Mouse (Mus musculus): ENCODE data around the gene Pakap. TPM values are rescaled to one million over a fixed set of nuclear protein-coding genes. Genes with fewer than 3 reads are reported as not detected.

Gene Pakap
- polyA plus RNA-seq, 1 experiment from 2014 or later: 57.5 TPM

GRCm38 (mm10) chr4:57914193-57915190, 346.5 kb downstream of the Pakap start:
- no peak overlapping the region for H3K4me3 ChIP-seq (ENCODE audit: low read length)
- H3K36me3 ChIP-seq (ENCODE audit: control insufficient read depth, insufficient read depth): no peaks in the 10 kb centered on the region
- H3K27ac ChIP-seq (ENCODE audit: low read length): no peak overlapping the region
- no peak overlapping the region for H3K4me2 ChIP-seq (ENCODE audit: low read depth, low read length)
- H3K4me1 ChIP-seq (ENCODE audit: control insufficient read depth, insufficient read depth, low read length): peaks cover 11% of the 10 kb centered on the region
- no peaks in the 10 kb centered on the region for H3K27me3 ChIP-seq (ENCODE audit: control insufficient read depth, insufficient read depth, low read length)
- H3K9ac ChIP-seq (ENCODE audit: low read length): no peak overlapping the region
- WGBS: 72% methylated on average over 9 of the region's 10 CpGs
- ATAC-seq (replicated peaks; ENCODE audit: extremely low read depth, insufficient read depth, low FRiP score): no peak
- 0 out of 2 replicates have a peak, but pooled peaks cover 3% of the 10 kb centered on the region for H3K9me3 ChIP-seq (replicated peaks; ENCODE audit: control insufficient read depth, low read length)

DNA sequence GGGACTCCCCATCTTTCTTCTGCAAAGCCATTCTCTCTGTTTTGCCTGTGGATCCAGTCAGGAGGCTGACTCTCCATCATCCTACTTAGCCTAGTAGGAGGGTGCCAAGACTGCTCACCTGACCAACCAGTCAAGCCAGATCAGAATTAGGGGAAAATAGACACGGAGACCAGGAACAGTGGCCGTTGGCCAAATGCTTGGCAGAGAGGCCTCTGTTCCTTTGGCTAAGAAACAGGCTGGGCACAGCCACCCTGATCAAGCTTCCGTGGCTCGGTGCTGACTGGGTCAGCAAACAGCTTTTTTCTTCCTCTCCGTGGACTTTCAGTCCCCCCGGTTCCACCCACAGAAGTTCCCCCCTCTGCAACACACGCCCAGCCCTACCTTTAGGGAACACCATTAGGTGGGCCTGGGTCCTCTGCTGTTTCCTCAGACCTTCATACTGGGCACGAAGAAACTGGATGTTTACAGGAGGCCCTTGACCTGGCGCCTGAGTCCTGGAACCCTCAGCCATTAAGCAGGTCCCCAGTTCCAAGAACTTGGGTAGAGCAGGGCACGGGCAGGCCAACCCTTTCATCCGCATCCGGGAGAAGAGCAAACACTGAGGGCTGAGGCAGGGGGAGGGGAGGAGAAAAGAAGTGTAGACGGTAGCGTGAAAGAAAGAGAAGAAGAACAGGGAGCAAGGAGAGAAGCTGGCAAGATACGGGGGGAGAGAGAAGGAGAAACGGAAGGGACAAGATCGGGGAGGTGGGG, 347.4 kb downstream of the Pakap start:
- H3K4me2 ChIP-seq (ENCODE audit: low read depth, low read length): peak overlapping the region; percentile 58
- 0 out of 2 replicates have a peak overlapping the region, but pooled peaks have one; percentile 4 for H3K9ac ChIP-seq (ENCODE audit: low read length)
- 0 out of 2 replicates have a peak, but pooled peaks cover 3% of the 10 kb centered on the region for H3K9me3 ChIP-seq (replicated peaks; ENCODE audit: control insufficient read depth, low read length)
- H3K27ac ChIP-seq (ENCODE audit: low read length): no peak overlapping the region
- peak overlapping the region; percentile 25 for H3K4me3 ChIP-seq (ENCODE audit: low read length)
- ATAC-seq (replicated peaks; ENCODE audit: extremely low read depth, insufficient read depth, low FRiP score): no peak; the same call in 1 of the 2 replicates
- H3K27me3 ChIP-seq (ENCODE audit: control insufficient read depth, insufficient read depth, low read length): no peaks in the 10 kb centered on the region
- WGBS: 32% methylated on average over 17 of the region's 17 CpGs
- H3K4me1 ChIP-seq (ENCODE audit: control insufficient read depth, insufficient read depth, low read length): peaks cover 11% of the 10 kb centered on the region
- no peaks in the 10 kb centered on the region for H3K36me3 ChIP-seq (ENCODE audit: control insufficient read depth, insufficient read depth)

GRCm38 (mm10) chr4:57916201-57916661, 348.3 kb downstream of the Pakap start, which contains the start of gene D630039A03Rik:
Gene D630039A03Rik, minus strand, starts transcription at chr4:57916297.
- H3K4me1 ChIP-seq (ENCODE audit: control insufficient read depth, insufficient read depth, low read length): peaks cover 11% of the 10 kb centered on the region
- no peak within 1 kb of the TSS for H3K27ac ChIP-seq (ENCODE audit: low read length)
- WGBS: 6% methylated on average over 9 of the region's 9 CpGs
- H3K9me3 ChIP-seq (replicated peaks; ENCODE audit: control insufficient read depth, low read length): 0 out of 2 replicates have a peak, but pooled peaks cover 3% of the 10 kb centered on the region
- H3K27me3 ChIP-seq (ENCODE audit: control insufficient read depth, insufficient read depth, low read length): no peaks in the 10 kb centered on the region
- no peaks in the 10 kb centered on the region for H3K36me3 ChIP-seq (ENCODE audit: control insufficient read depth, insufficient read depth)
- H3K4me3 ChIP-seq (ENCODE audit: low read length): peak within 1 kb of the TSS; percentile 25
- H3K4me2 ChIP-seq (ENCODE audit: low read depth, low read length): peak within 1 kb of the TSS; percentile 58
- H3K9ac ChIP-seq (ENCODE audit: low read length): 0 out of 2 replicates have a peak within 1 kb of the TSS, but pooled peaks have one; percentile 4
- ATAC-seq (replicated peaks; ENCODE audit: extremely low read depth, insufficient read depth, low FRiP score): no peak

DNA sequence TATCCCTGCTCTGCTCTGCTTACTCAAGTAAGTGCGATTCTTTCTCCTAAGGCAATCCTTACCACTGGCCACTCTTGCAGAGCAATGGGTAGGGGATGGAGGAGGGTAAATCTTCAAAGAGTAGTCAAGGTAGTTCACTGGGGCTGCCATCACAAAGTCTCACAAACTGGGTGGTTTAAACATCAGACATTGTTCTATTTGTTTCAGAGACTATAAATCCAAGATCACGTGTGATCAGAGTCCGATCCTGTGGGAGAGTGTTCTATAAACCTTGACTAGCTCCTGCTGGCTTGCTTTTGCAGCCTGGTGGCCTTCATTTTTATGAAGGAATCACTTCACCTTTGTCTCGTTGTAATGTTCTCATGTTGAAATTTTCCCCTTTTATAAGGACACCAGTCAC, 348.7 kb downstream of the Pakap start:
- no peak overlapping the region; the same call in 1 of the 2 replicates for H3K4me2 ChIP-seq (ENCODE audit: low read depth, low read length)

GRCm38 (mm10) chr4:57919494-57920423, 351.8 kb downstream of the Pakap start:
- WGBS: 34% methylated on average over 8 of the region's 8 CpGs
- Histone ChIP-seq H3K4me2 (ENCODE audit: low read depth, low read length) (no peak overlapping the region), H3K27ac (ENCODE audit: low read length) (no peak overlapping the region), H3K36me3 (ENCODE audit: control insufficient read depth, insufficient read depth) (no peaks in the 10 kb centered on the region), H3K27me3 (ENCODE audit: control insufficient read depth, insufficient read depth, low read length) (no peaks in the 10 kb centered on the region), H3K9me3 (replicated peaks; ENCODE audit: control insufficient read depth, low read length) (no peaks in the 10 kb centered on the region), H3K9ac (ENCODE audit: low read length) (no peak overlapping the region), H3K4me1 (ENCODE audit: control insufficient read depth, insufficient read depth, low read length) (peaks cover 11% of the 10 kb centered on the region), H3K4me3 (ENCODE audit: low read length) (no peak overlapping the region)
- ATAC-seq (replicated peaks; ENCODE audit: extremely low read depth, insufficient read depth, low FRiP score): no peak

More for the DNA sequence above, 348.7 kb downstream of the Pakap start:
- no peak for ATAC-seq (replicated peaks; ENCODE audit: extremely low read depth, insufficient read depth, low FRiP score)
- Histone ChIP-seq H3K36me3 (ENCODE audit: control insufficient read depth, insufficient read depth) (no peaks in the 10 kb centered on the region), H3K9me3 (replicated peaks; ENCODE audit: control insufficient read depth, low read length) (0 out of 2 replicates have a peak, but pooled peaks cover 3% of the 10 kb centered on the region), H3K4me3 (ENCODE audit: low read length) (no peak overlapping the region), H3K27ac (ENCODE audit: low read length) (no peak overlapping the region), H3K4me1 (ENCODE audit: control insufficient read depth, insufficient read depth, low read length) (peaks cover 11% of the 10 kb centered on the region), H3K27me3 (ENCODE audit: control insufficient read depth, insufficient read depth, low read length) (no peaks in the 10 kb centered on the region), H3K9ac (ENCODE audit: low read length) (no peak overlapping the region)
- WGBS: 73% methylated on average over 4 of the region's 4 CpGs

DNA sequence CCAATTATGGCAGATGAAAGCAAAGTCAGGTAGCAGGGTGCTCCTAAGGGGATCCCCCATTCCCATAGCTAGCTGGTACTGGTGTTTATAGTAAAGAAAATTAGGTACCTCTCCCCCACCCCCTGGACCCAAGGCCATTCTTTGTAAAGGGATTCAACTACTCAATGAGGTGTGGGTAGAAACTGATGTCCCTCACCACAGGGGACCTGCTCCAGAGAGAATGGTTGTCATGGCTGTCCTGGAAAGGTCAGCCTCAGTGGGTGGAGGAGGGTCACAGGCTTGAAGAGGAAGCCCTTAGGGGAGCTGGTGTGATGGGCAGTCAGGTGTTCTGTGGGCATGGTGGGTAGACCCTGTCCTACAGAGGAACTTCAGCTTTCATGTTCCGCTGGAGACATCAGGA, 352.5 kb downstream of the Pakap start:
- Histone ChIP-seq H3K4me1 (ENCODE audit: control insufficient read depth, insufficient read depth, low read length) (peaks cover 4% of the 10 kb centered on the region), H3K36me3 (ENCODE audit: control insufficient read depth, insufficient read depth) (no peaks in the 10 kb centered on the region), H3K4me2 (ENCODE audit: low read depth, low read length) (no peak overlapping the region), H3K4me3 (ENCODE audit: low read length) (no peak overlapping the region), H3K27ac (ENCODE audit: low read length) (no peak overlapping the region), H3K9ac (ENCODE audit: low read length) (no peak overlapping the region), H3K27me3 (ENCODE audit: control insufficient read depth, insufficient read depth, low read length) (no peaks in the 10 kb centered on the region), H3K9me3 (replicated peaks; ENCODE audit: control insufficient read depth, low read length) (no peaks in the 10 kb centered on the region)
- ATAC-seq (replicated peaks; ENCODE audit: extremely low read depth, insufficient read depth, low FRiP score): no peak
- WGBS: 88% methylated on average over 1 of the region's 1 CpGs

DNA sequence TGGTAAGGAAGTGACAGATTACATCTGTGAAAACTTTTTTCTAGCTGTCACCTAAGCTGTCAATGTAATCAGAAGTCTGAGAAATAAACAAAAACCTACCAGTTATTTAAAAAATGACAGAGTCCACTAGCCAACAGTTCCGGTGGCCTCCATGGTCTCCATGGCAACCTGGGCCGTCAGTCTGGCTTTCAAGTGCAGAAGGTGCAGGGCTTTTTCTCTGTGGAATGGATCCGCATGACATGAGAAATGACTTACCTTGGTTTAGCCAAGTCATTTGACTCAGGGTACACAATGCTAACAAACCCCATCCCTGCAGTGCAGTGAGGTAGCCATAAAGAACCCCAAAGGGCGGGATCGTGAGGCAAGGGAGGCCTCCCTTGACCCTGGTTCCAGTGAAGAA, 354.2 kb downstream of the Pakap start:
- Histone ChIP-seq H3K9ac (ENCODE audit: low read length) (no peak overlapping the region), H3K9me3 (replicated peaks; ENCODE audit: control insufficient read depth, low read length) (no peaks in the 10 kb centered on the region), H3K4me1 (ENCODE audit: control insufficient read depth, insufficient read depth, low read length) (no peaks in the 10 kb centered on the region), H3K27ac (ENCODE audit: low read length) (no peak overlapping the region), H3K4me2 (ENCODE audit: low read depth, low read length) (no peak overlapping the region), H3K36me3 (ENCODE audit: control insufficient read depth, insufficient read depth) (no peaks in the 10 kb centered on the region), H3K4me3 (ENCODE audit: low read length) (no peak overlapping the region), H3K27me3 (ENCODE audit: control insufficient read depth, insufficient read depth, low read length) (no peaks in the 10 kb centered on the region)
- whole genome bisulfite sequencing: 61% methylated on average over 5 of the region's 5 CpGs
- no peak for ATAC-seq (replicated peaks; ENCODE audit: extremely low read depth, insufficient read depth, low FRiP score)

DNA sequence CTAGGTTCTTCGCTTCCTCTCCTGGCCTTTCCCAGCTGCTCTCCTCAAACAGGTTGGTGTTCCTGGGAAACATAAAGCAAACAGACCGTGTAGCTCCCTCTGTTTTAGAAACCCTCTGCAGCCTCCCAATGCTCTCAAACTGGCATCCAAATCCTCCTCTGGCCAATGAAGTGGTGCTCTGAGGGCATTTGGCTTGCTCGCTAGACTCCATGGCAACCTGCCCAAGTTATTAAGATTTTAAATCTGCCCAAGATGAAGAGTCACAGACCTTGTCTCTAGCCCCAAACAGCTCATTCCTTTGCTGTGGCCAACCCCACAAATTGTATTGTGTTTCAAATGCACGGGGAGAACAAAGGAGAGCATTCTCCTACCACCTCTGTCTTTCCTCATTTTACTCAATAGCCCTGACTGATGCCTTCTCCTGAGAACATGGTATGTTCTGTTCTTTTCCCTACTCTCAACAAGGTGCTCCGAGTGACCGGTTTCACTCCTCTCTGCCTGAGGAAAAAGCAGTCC, 356.6 kb downstream of the Pakap start:
- no peaks in the 10 kb centered on the region for H3K4me1 ChIP-seq (ENCODE audit: control insufficient read depth, insufficient read depth, low read length)
- ATAC-seq (replicated peaks; ENCODE audit: extremely low read depth, insufficient read depth, low FRiP score): no peak
- H3K27me3 ChIP-seq (ENCODE audit: control insufficient read depth, insufficient read depth, low read length): no peaks in the 10 kb centered on the region
- H3K27ac ChIP-seq (ENCODE audit: low read length): no peak overlapping the region
- no peak overlapping the region for H3K9ac ChIP-seq (ENCODE audit: low read length)
- H3K4me2 ChIP-seq (ENCODE audit: low read depth, low read length): no peak overlapping the region
- 72% methylated on average over 6 of the region's 6 CpGs for WGBS
- no peak overlapping the region for H3K4me3 ChIP-seq (ENCODE audit: low read length)
- no peaks in the 10 kb centered on the region for H3K36me3 ChIP-seq (ENCODE audit: control insufficient read depth, insufficient read depth)
- no peaks in the 10 kb centered on the region for H3K9me3 ChIP-seq (replicated peaks; ENCODE audit: control insufficient read depth, low read length)

Data from heart, embryonic 16.5 days (tissue).